Mouse (Mus musculus) kidney, postnatal 0 days (tissue): ENCODE results near the gene Ttc7b. TPM values are rescaled to one million over a fixed set of nuclear protein-coding genes. Genes with fewer than 3 reads are reported as not detected.

ENCODE experiments used
- ATAC-seq: fragments of 200-750 bp; cut with Nextera tagmentation; replicated peaks from 2 replicates; pipeline ENCODE4 v1.8.0; 2017; ENCODE audit warnings: low read depth, moderate number of reproducible peaks, moderate TSS enrichment, moderate library complexity; ENCODE audit not compliant: low FRiP score
- DNase-seq: peaks from one replicate; pipeline ENCODE4 v3.0.0-alpha.2; 2016; ENCODE audit warnings: low spot score
- H3K27ac ChIP-seq: fragments of 300-500 bp; sonication (generic); 2 replicates; pipeline ENCODE4 v1.5.1; 2014; ENCODE audit warnings: mild to moderate bottlenecking
- H3K27me3 ChIP-seq: fragments of 300-500 bp; sonication (generic); 2 replicates; pipeline ENCODE4 v1.6.1; 2014; ENCODE audit warnings: low read length, mixed read lengths; ENCODE audit not compliant: insufficient read depth
- H3K36me3 ChIP-seq: fragments of 300-500 bp; sonication (generic); 2 replicates; pipeline ENCODE4 v1.6.1; 2014; ENCODE audit warnings: low read length, mixed read lengths; ENCODE audit not compliant: insufficient read depth
- H3K4me1 ChIP-seq: fragments of 300-500 bp; sonication (generic); replicated peaks from 2 replicates; pipeline ENCODE4 v1.6.1; 2014; ENCODE audit warnings: antibody characterized with exemption, low read length, mixed read lengths; ENCODE audit not compliant: insufficient read depth
- H3K4me2 ChIP-seq: fragments of 300-500 bp; sonication (generic); 2 replicates; pipeline ENCODE4 v1.6.1; 2014; ENCODE audit warnings: mild to moderate bottlenecking, low read length, moderate library complexity, mixed read lengths
- H3K4me3 ChIP-seq: fragments of 300-500 bp; sonication (generic); replicated peaks from 2 replicates; pipeline ENCODE4 v1.5.1; 2014; ENCODE audit warnings: low read depth, low read length
- H3K9ac ChIP-seq: fragments of 300-500 bp; sonication (generic); 2 replicates; pipeline ENCODE4 v1.6.1; 2014; ENCODE audit warnings: low read depth, low read length
- H3K9me3 ChIP-seq: fragments of 300-500 bp; sonication (generic); replicated peaks from 2 replicates; pipeline ENCODE4 v1.6.1; 2016; ENCODE audit warnings: low read length, inconsistent platforms, mixed read lengths
- CTCF ChIP-seq: IDR thresholded peaks from 2 replicates; pipeline ENCODE4 v1.5.1; 2016; ENCODE audit warnings: antibody characterized with exemption, low read depth, mild to moderate bottlenecking, moderate library complexity
- WGBS: fragments of 180-500 bp; shearing (Covaris S2); extraction: QIAGEN DNeasy Blood & Tissue Kit; methylation state at CpG from one replicate; pipeline ENCODE4 v1.1.7; 2014; 5-methylcytosine and 5-hydroxymethylcytosine counted together
- polyA plus RNA-seq: library from polyadenylated mRNA; unstranded; fragments of >200 nt; fragmentation: Nextera tagmentation; extraction: Ambion mirVana; gene quantifications from 2 replicates; pipeline ENCODE4 v1.2.1, GENCODE M21; 2015

Gene Ttc7b
- polyA plus RNA-seq, 1 experiment from 2014 or later = 6.1 TPM

DNA sequence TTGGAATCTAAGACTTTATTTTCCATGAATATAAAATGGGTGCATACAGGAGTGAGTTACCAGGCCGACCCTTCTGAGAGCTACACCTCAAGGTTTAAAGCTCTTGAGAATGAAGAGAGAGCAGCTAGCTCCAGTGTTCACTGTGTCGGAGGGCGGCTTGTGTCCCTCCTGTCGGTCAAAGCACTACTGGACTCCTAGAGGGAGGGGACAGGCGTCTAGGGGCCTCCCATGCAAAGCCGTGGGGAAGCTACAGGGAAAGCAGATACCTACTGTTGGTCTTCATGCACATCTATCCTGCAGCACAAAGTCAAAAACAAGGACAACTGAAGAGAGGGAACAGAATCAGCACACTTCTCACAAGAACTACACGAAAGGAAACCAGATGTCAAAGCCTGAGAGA, 74.9 kb downstream of the Ttc7b start:
- Histone ChIP-seq H3K27me3 (no peaks in the 10 kb centered on the region), H3K9ac (no peak overlapping the region), H3K36me3 (no peaks in the 10 kb centered on the region), H3K4me2 (no peak overlapping the region), H3K4me1 (0 out of 2 replicates have a peak, but pooled peaks cover 6% of the 10 kb centered on the region), H3K9me3 (no peaks in the 10 kb centered on the region), H3K4me3 (no peak overlapping the region), H3K27ac (no peak overlapping the region)
- TF ChIP-seq CTCF = no peak
- WGBS = 91% methylated on average over 7 of the region's 7 CpGs
- ATAC-seq (no peak), DNase-seq (no peak)

GRCm38 (mm10) chr12:100445271-100445670, 75.4 kb downstream of the Ttc7b start:
- DNase-seq (no peak), ATAC-seq (no peak)
- Histone ChIP-seq H3K4me1 (0 out of 2 replicates have a peak, but pooled peaks cover 6% of the 10 kb centered on the region), H3K27me3 (no peaks in the 10 kb centered on the region), H3K9me3 (no peaks in the 10 kb centered on the region), H3K4me2 (no peak overlapping the region), H3K9ac (no peak overlapping the region), H3K4me3 (no peak overlapping the region), H3K36me3 (no peaks in the 10 kb centered on the region), H3K27ac (no peak overlapping the region)
- no peak for TF ChIP-seq CTCF
- 75% methylated on average over 6 of the region's 6 CpGs for WGBS

DNA sequence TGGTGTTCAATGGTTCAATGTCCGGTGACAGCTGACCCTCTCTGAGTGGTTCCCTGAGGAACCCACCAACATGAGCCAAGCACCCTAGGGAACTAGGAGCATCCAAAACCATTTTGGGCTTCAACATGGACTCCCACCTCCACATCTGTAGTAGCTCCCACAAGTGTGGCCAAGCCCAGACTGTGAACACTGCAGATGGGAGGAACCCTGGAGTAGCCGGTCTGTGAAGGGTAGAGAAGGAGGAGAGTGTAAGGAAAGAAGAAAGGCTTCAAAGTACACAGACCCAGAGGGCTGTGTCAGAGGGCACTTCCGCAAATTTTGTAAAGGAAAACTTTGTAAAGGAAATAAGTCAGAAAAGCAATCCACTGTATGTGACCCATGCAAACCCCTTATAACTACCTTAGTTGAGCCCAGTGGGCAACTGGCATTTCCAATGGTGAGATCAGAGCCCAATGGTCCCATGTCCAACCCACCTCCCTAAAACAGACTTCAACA, 75.9 kb downstream of the Ttc7b start:
- TF ChIP-seq CTCF = no peak

GRCm38 (mm10) chr12:100443452-100443851, 77.2 kb downstream of the Ttc7b start:
- Histone ChIP-seq H3K4me3 (no peak overlapping the region), H3K27ac (no peak overlapping the region), H3K4me2 (no peak overlapping the region), H3K4me1 (peaks cover 10% of the 10 kb centered on the region), H3K9ac (no peak overlapping the region), H3K27me3 (no peaks in the 10 kb centered on the region), H3K36me3 (no peaks in the 10 kb centered on the region), H3K9me3 (no peaks in the 10 kb centered on the region)
- no peak for TF ChIP-seq CTCF
- no peak for ATAC-seq
- no peak for DNase-seq
- 69% methylated on average over 6 of the region's 6 CpGs for WGBS

More for the DNA sequence above, 75.9 kb downstream of the Ttc7b start:
- no peak overlapping the region for H3K9ac ChIP-seq
- DNase-seq = no peak
- peaks cover 8% of the 10 kb centered on the region for H3K4me1 ChIP-seq
- no peak for ATAC-seq
- 81% methylated on average over 3 of the region's 3 CpGs for WGBS
- no peaks in the 10 kb centered on the region for H3K27me3 ChIP-seq
- H3K4me2 ChIP-seq = no peak overlapping the region
- H3K4me3 ChIP-seq = no peak overlapping the region
- H3K9me3 ChIP-seq = no peaks in the 10 kb centered on the region
- no peaks in the 10 kb centered on the region for H3K36me3 ChIP-seq
- H3K27ac ChIP-seq = no peak overlapping the region

DNA sequence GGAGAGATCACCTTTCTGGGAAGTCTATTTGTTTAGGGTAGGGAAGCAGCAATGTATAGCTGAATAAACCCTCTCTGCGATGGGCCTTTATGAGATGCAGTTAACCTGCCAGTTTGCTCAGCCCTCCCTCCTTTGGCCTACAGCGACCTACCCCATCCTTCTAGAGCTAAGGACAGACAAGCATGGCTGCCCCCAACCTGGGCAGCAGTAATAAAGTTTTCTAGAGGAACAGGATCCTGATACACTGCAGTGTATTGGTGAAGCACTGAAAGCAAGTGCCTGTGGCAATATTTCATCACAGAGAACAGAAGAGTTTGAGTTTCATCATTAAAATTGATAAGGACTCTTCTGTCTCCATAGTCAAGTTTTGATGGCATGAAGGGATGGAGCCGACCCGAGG, 79.0 kb downstream of the Ttc7b start:
- peaks cover 4% of the 10 kb centered on the region for H3K4me1 ChIP-seq
- no peaks in the 10 kb centered on the region for H3K27me3 ChIP-seq
- no peak overlapping the region for H3K4me2 ChIP-seq
- no peak overlapping the region for H3K9ac ChIP-seq
- DNase-seq (no peak), ATAC-seq (no peak; the same call in 1 of the 2 replicates)
- H3K9me3 ChIP-seq = no peaks in the 10 kb centered on the region
- no peak overlapping the region for H3K27ac ChIP-seq
- TF ChIP-seq CTCF = no peak
- no peaks in the 10 kb centered on the region for H3K36me3 ChIP-seq
- WGBS = 23% methylated on average over 4 of the region's 4 CpGs
- H3K4me3 ChIP-seq = no peak overlapping the region

DNA sequence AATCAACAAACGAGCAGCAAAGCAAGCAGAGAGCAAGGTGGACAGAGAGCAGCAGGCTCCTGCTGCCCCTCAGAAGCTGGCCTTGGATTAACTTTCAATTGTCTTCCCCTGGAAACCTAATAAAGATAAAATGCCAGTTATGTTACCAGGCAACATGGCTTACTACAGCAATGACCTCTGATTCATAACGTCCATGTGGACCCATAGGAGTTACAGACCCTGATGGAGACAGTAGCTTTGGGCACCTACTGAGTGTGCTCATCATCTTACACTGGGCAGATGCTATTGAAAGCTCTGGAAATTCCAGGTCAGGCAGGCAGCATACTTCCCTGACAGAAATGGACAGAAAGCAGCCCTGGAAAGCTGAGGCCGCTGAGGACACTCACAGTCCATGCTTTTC, 80.7 kb downstream of the Ttc7b start:
- 52% methylated on average over 3 of the region's 3 CpGs for WGBS
- no peak for TF ChIP-seq CTCF
- no peak overlapping the region for H3K4me3 ChIP-seq
- no peak for ATAC-seq
- no peaks in the 10 kb centered on the region for H3K27me3 ChIP-seq
- no peak overlapping the region; the same call in 1 of the 2 replicates for H3K27ac ChIP-seq
- no peaks in the 10 kb centered on the region for H3K9me3 ChIP-seq
- no peak overlapping the region for H3K9ac ChIP-seq
- peaks cover 4% of the 10 kb centered on the region for H3K4me1 ChIP-seq
- DNase-seq = no peak
- no peak overlapping the region for H3K4me2 ChIP-seq
- no peaks in the 10 kb centered on the region for H3K36me3 ChIP-seq
